Mouse (Mus musculus) adrenal gland, postnatal 10 days (tissue): ENCODE data around the gene Ppp1r10. TPM values are rescaled to one million over a fixed set of nuclear protein-coding genes. Genes with fewer than 3 reads are reported as not detected.

Source experiments
- microRNA-seq: library from miRNA; unstranded; fragments of <30 nt; microRNA quantifications from one replicate; pipeline ENCODE4 v1.2.0, GENCODE M21; 2021
- total RNA-seq, 2 experiments: library from RNA; stranded (reverse); gene quantifications; 2 replicates each; pipeline ENCODE4 v1.2.3; 2021

The Ppp1r10 gene
- total RNA-seq, 2 experiments from 2014 or later = 78.7 to 83.1 TPM

Small RNA genes within 50 kb of the gene (microRNA-seq; reads per million reads assigned to microRNA genes)
- 1.4 reads per million for gene Gm28033
- gene Mir1894 = not detected
- 153 reads per million, percentile 51 among the genes with 10 or more reads in this experiment for gene Mir877

Other genes with a start within 250 kb of the Ppp1r10 start
- gene Vars2, start 248.8 kb upstream of the Ppp1r10 start, total RNA-seq = 10 to 100 TPM; 49.2 to 66.4 TPM
- 10 to 100 TPM; 27.6 to 32.2 TPM for gene Gtf2h4, start 242.7 kb upstream of the Ppp1r10 start, total RNA-seq
- 10 to 100 TPM; 33.7 to 39.6 TPM for gene Ddr1, start 211.8 kb upstream of the Ppp1r10 start, total RNA-seq
- gene Ier3, start 94.8 kb upstream of the Ppp1r10 start, total RNA-seq = 10 to 100 TPM in 1 of 2 experiments, 1 to 10 TPM in 1; 7.6 to 19.0 TPM
- gene Flot1, start 93.2 kb upstream of the Ppp1r10 start, total RNA-seq = 10 to 100 TPM; 54.6 to 70.8 TPM
- gene Tubb5, start 78.1 kb upstream of the Ppp1r10 start, total RNA-seq = 100 to 1,000 TPM; 351 to 404 TPM
- gene Mdc1, start 74.9 kb upstream of the Ppp1r10 start, total RNA-seq = 10 to 100 TPM; 21.9 to 27.1 TPM
- gene Nrm, start 55.1 kb upstream of the Ppp1r10 start, total RNA-seq = 10 to 100 TPM; 12.7 to 18.3 TPM
- 10 to 100 TPM; 35.4 to 35.6 TPM for gene Ppp1r18, start 50.8 kb upstream of the Ppp1r10 start, total RNA-seq
- gene Dhx16, start 36.6 kb upstream of the Ppp1r10 start, total RNA-seq = 10 to 100 TPM; 36.8 to 38.0 TPM
- gene 2310061I04Rik, start 19.0 kb upstream of the Ppp1r10 start, total RNA-seq = 10 to 100 TPM; 58.0 to 70.5 TPM
- 10 to 100 TPM; 15.9 to 28.7 TPM for gene Atat1, start 6.4 kb upstream of the Ppp1r10 start, total RNA-seq
- 100 to 1,000 TPM; 101 to 104 TPM for gene Mrps18b, start within 50 bp of the Ppp1r10 start, total RNA-seq
- gene Abcf1, start 53.3 kb downstream of the Ppp1r10 start, total RNA-seq = 10 to 100 TPM; 72.7 to 78.3 TPM
- 10 to 100 TPM; 41.5 to 42.9 TPM for gene Gnl1, start 63.4 kb downstream of the Ppp1r10 start, total RNA-seq
- 10 to 100 TPM; 16.7 to 28.8 TPM for gene Prr3, start 63.8 kb downstream of the Ppp1r10 start, total RNA-seq
- 1 to 10 TPM; 2.9 to 3.9 TPM for gene H2-T24, start 104.1 kb downstream of the Ppp1r10 start, total RNA-seq
- 10 to 100 TPM; 55.7 to 82.7 TPM for gene H2-T23, start 116.4 kb downstream of the Ppp1r10 start, total RNA-seq
- 10 to 100 TPM; 23.5 to 25.4 TPM for gene H2-T22, start 126.3 kb downstream of the Ppp1r10 start, total RNA-seq
- not detected for gene Gm6034, start 126.5 kb downstream of the Ppp1r10 start, total RNA-seq
- gene Gm11127, start 141.9 kb downstream of the Ppp1r10 start, total RNA-seq = 1 to 10 TPM; 2.4 to 2.5 TPM
- gene Gm19684, start 205.2 kb downstream of the Ppp1r10 start, total RNA-seq = not detected
- gene Gm7030, start 213.0 kb downstream of the Ppp1r10 start, total RNA-seq = not detected